Mouse (Mus musculus): ENCODE results near the gene Mok. TPM values are rescaled to one million over a fixed set of nuclear protein-coding genes. Genes with fewer than 3 reads are reported as not detected.

Gene Mok
- polyA plus RNA-seq (2012; rRNA removed): 0.32 and 0.35 TPM in 2 replicates

DNA sequence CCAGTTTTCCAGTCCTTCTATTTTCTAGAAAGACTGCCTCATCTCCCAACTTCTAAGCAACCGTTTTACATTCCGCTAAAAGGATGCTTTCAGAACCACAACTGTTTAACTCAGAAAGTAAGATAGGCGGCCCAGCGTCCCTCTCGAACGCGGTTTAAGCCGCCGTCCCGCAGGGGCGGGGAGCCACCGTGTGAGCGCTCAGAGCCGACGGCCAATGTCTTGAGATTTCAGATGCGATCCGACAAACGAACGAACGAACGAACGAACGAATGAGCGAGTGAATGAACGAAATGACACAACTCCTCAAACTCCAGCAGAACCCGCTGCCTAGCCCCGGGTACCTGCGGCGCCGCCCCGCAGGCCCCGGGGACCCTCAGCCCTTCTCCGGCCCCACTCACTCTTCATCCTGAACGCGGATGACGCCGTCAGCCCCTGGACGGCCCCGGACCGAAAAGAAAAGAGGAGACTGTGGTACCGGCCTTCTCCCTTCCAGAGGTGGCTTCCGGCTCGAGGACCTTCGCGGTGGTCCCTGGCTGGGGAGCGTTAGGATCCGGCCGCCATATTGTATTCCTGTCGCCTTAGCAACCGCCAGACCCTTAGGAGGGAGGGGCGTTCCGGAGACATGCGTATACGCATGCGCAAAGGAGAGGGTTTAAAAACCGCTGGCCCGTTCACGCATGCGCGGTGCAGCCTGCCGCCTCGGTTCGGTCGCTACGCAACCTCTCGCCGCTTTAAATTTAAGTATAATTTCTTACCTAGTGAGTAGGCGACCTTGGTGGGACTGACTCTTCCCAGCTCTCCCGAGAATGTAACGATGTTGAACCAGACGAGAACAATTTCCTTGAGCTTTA, at the start of gene Mok:
TSS of gene Mok (minus strand) at position 592 of the 851 bp plus-strand sequence.
- DNase-seq (ENCODE audit: low read depth in 1 of 2, low spot score in 2 of 2): peak; percentile 83 to 93
- Histone ChIP-seq H3K27me3 (ENCODE audit: control insufficient read depth, insufficient read depth, low read length) (0 out of 2 replicates have a peak, but pooled peaks cover 3% of the 10 kb centered on the region), H3K4me3 (ENCODE audit: extremely low read depth, insufficient read depth, insufficient read length) (peak within 1 kb of the TSS; percentile 87), H3K4me1 (ENCODE audit: control insufficient read depth, insufficient read depth, insufficient read length) (no peaks in the 10 kb centered on the region), H3K36me3 (ENCODE audit: control insufficient read depth, insufficient read depth, low read length) (no peaks in the 10 kb centered on the region), H3K27ac (ENCODE audit: insufficient read depth, low read length) (no peak within 1 kb of the TSS)
- no peak for TF ChIP-seq POLR2A (IDR thresholded peaks at IDR 0.05; ENCODE audit: low read depth, low read length)
- TF ChIP-seq CTCF (IDR thresholded peaks at IDR 0.05; ENCODE audit: extremely low read depth, insufficient read depth, insufficient read length, insufficient replicate concordance): no peak
- under 1% methylated on average over 71 of the region's 71 CpGs for WGBS

DNA sequence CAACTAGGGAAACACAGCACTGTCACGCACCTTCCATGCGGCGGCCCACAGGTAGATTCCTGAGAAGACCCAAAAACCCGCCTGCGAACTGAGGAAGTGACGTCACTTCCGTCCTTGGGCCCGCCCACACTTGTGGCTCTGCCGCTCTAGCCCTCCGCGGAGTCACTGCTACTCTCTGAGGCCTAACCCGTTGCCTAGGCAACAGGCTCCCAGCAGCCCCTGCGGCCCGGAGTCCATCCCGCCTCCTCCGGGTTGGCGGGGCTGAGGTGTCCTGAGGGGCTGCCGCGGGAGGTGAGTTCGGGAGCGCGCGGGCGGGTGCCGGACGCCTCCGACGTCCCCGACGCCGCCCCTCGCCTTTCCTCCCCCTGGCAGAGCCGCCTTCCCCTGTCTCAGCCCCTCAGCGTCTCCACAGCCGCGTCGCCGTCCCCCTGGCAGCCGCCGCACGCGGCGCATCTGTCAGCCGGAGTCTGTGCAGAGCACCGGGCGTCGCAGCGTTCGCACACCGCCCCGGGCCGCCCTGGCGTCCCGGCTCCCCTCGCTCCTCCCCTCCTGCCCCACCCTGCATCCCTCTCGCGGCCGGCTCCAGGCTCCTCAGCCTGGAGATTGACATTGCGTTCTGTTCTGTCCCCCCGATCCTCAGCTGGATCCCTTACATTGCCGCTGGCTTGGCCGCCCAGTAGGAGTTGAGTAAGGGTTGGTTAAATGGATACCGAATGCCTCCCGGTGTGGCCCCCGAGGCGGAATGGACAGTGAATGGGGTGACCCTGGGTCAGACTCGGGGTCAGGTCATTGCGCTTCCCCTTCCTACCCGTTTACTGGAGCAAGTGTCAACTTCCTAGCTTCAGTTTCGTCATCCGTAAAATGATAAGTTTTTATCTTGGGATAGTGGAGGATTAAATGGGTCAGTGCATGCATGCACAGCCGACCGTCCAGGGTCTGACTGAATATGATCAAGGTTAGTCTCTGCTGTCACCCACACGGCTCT, 48.6 kb upstream of the Mok start, which contains the start of the genes Cinp and Tecpr2:
TSS of gene Cinp (minus strand) at position 110 of the 985 bp plus-strand sequence.
TSS of gene Tecpr2 (plus strand) at position 229 of the 985 bp plus-strand sequence.
- Histone ChIP-seq H3K4me3 (ENCODE audit: extremely low read depth, insufficient read depth, insufficient read length) (peak within 1 kb of the TSS; percentile 88), H3K27me3 (ENCODE audit: control insufficient read depth, insufficient read depth, low read length) (no peaks in the 10 kb centered on the region), H3K4me1 (ENCODE audit: control insufficient read depth, insufficient read depth, insufficient read length) (peaks cover 6% of the 10 kb centered on the region; the same call in 1 of the 2 replicates), H3K36me3 (ENCODE audit: control insufficient read depth, insufficient read depth, low read length) (no peaks in the 10 kb centered on the region), H3K27ac (ENCODE audit: insufficient read depth, low read length) (peak within 1 kb of the TSS; percentile 45)
- 1% methylated on average over 72 of the region's 74 CpGs for WGBS
- TF ChIP-seq CTCF (IDR thresholded peaks at IDR 0.05; ENCODE audit: extremely low read depth, insufficient read depth, insufficient read length, insufficient replicate concordance) (no peak), POLR2A (IDR thresholded peaks at IDR 0.05; ENCODE audit: low read depth, low read length) (no peak; the same call in none of the 2 replicates)
- peak; percentile 96 to 98 for DNase-seq (ENCODE audit: low read depth in 1 of 2, low spot score in 2 of 2)

DNA sequence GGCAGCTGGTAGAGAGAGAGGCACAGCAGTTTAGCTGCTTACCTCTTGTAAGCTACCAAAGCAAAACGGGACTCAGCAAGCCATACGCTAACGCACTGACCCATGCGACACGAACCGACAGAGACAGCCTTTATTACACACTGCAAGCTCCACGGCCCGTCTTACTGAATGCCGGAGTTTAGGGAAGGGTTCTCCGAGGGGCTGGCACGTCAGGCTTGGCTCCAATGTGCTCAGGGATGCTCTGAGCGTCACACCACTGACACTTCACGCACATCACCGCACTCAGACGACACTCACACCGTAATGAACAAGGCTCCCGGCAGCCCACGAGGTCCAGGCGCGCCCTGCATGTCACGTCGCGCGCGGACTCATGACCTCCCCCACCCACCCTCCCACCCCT, 47.9 kb upstream of the Mok start:
- Histone ChIP-seq H3K27ac (ENCODE audit: insufficient read depth, low read length) (no peak overlapping the region; the same call in 1 of the 2 replicates), H3K36me3 (ENCODE audit: control insufficient read depth, insufficient read depth, low read length) (no peaks in the 10 kb centered on the region), H3K27me3 (ENCODE audit: control insufficient read depth, insufficient read depth, low read length) (no peaks in the 10 kb centered on the region), H3K4me3 (ENCODE audit: extremely low read depth, insufficient read depth, insufficient read length) (peak overlapping the region; percentile 88), H3K4me1 (ENCODE audit: control insufficient read depth, insufficient read depth, insufficient read length) (peaks cover 6% of the 10 kb centered on the region; the same call in 1 of the 2 replicates)
- no peak for TF ChIP-seq CTCF (IDR thresholded peaks at IDR 0.05; ENCODE audit: extremely low read depth, insufficient read depth, insufficient read length, insufficient replicate concordance)
- TF ChIP-seq POLR2A (IDR thresholded peaks at IDR 0.05; ENCODE audit: low read depth, low read length): no peak
- no peak for DNase-seq (ENCODE audit: low read depth in 1 of 2, low spot score in 2 of 2)
- WGBS: 0% methylated on average over 25 of the region's 25 CpGs

DNA sequence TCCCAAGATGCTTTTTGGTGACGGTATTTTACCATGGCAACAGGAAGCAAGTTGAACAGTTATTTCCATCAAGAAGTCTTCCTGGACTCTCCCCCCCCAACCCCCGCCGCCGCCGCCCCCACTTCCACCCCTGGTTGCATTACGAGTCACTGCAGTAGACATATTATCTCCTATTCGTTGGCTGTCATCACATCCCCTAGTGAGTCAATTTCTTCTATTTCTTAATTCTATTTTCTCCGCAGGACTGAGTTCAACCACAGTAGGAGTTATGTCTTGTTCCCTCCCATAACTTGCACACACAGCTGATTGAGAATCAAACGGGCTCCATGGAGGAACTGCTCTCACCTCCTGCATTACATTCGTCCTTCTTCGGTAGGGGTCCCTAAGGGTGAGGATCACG, 47.4 kb upstream of the Mok start:
- H3K27ac ChIP-seq (ENCODE audit: insufficient read depth, low read length): no peak overlapping the region
- 27% methylated on average over 12 of the region's 12 CpGs for WGBS
- H3K4me1 ChIP-seq (ENCODE audit: control insufficient read depth, insufficient read depth, insufficient read length): peaks cover 6% of the 10 kb centered on the region; the same call in 1 of the 2 replicates
- H3K4me3 ChIP-seq (ENCODE audit: extremely low read depth, insufficient read depth, insufficient read length): peak overlapping the region; percentile 88
- H3K36me3 ChIP-seq (ENCODE audit: control insufficient read depth, insufficient read depth, low read length): no peaks in the 10 kb centered on the region; the same call in 1 of the 2 replicates
- no peak for TF ChIP-seq CTCF (IDR thresholded peaks at IDR 0.05; ENCODE audit: extremely low read depth, insufficient read depth, insufficient read length, insufficient replicate concordance)
- DNase-seq (ENCODE audit: low read depth in 1 of 2, low spot score in 2 of 2): no peak
- H3K27me3 ChIP-seq (ENCODE audit: control insufficient read depth, insufficient read depth, low read length): no peaks in the 10 kb centered on the region

DNA sequence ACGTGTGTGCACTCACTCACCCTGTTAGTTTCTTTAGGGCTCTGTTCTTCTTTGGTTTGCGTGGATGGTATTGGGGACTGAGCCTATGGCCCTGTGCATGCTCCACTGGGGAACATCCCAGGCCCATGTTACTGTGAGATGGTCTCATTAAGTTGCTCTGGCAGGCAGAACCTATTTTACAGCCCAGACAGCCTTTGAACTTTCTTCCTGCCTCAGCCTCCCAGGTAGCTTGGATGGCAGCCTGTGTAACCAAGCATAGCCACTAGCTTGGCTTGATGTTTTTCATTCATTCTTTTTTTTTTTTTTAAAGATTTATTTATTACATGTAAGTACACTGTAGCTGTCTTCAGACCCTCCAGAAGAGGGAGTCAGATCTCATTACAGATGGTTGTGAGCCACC, 44.5 kb upstream of the Mok start:
- no peak for TF ChIP-seq CTCF (IDR thresholded peaks at IDR 0.05; ENCODE audit: extremely low read depth, insufficient read depth, insufficient read length, insufficient replicate concordance)
- no peak for TF ChIP-seq POLR2A (IDR thresholded peaks at IDR 0.05; ENCODE audit: low read depth, low read length)
- H3K27ac ChIP-seq (ENCODE audit: insufficient read depth, low read length): no peak overlapping the region
- DNase-seq (ENCODE audit: low read depth in 1 of 2, low spot score in 2 of 2): no peak
- 91% methylated on average over 2 of the region's 2 CpGs for WGBS
- H3K4me1 ChIP-seq (ENCODE audit: control insufficient read depth, insufficient read depth, insufficient read length): peaks cover 6% of the 10 kb centered on the region; the same call in 1 of the 2 replicates
- H3K36me3 ChIP-seq (ENCODE audit: control insufficient read depth, insufficient read depth, low read length): no peaks in the 10 kb centered on the region; the same call in 1 of the 2 replicates
- H3K27me3 ChIP-seq (ENCODE audit: control insufficient read depth, insufficient read depth, low read length): no peaks in the 10 kb centered on the region
- no peak overlapping the region for H3K4me3 ChIP-seq (ENCODE audit: extremely low read depth, insufficient read depth, insufficient read length)

DNA sequence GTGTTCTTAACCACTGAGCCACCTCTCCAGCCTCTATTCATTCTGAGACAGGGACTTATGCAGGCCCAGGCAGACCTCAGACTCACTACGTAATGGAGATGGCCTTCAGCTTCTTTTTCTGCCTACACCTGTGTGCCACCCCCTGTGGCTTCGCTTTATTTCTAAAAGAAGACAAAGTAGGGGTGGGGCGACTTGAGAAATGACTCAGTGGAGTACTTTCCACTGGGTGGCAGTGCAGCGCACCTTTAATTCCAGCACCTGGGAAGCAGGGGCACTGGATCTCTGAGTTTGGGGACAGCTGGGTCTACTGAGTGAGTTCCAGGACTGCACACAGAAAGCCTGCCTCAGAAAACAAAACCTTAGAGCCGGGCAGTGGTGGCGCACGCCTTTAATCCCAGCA, 41.6 kb upstream of the Mok start:
- Histone ChIP-seq H3K4me1 (ENCODE audit: control insufficient read depth, insufficient read depth, insufficient read length) (no peaks in the 10 kb centered on the region), H3K27me3 (ENCODE audit: control insufficient read depth, insufficient read depth, low read length) (no peaks in the 10 kb centered on the region), H3K4me3 (ENCODE audit: extremely low read depth, insufficient read depth, insufficient read length) (no peak overlapping the region), H3K36me3 (ENCODE audit: control insufficient read depth, insufficient read depth, low read length) (peaks cover 9% of the 10 kb centered on the region), H3K27ac (ENCODE audit: insufficient read depth, low read length) (no peak overlapping the region)
- TF ChIP-seq CTCF (IDR thresholded peaks at IDR 0.05; ENCODE audit: extremely low read depth, insufficient read depth, insufficient read length, insufficient replicate concordance): no peak
- TF ChIP-seq POLR2A (IDR thresholded peaks at IDR 0.05; ENCODE audit: low read depth, low read length): no peak
- no peak for DNase-seq (ENCODE audit: low read depth in 1 of 2, low spot score in 2 of 2)
- 89% methylated on average over 7 of the region's 7 CpGs for WGBS

All from spleen, adult 2 months (tissue).